Mouse (Mus musculus): ENCODE measurements around the gene Capn12. TPM values are rescaled to one million over a fixed set of nuclear protein-coding genes. Genes with fewer than 3 reads are reported as not detected.
A peak's percentile ranks its signal among the peaks of the same experiment; 100 is the strongest.

The Capn12 gene
- total and polyA plus RNA-seq, 3 experiments = 0.17 TPM; not detected in 2

DNA sequence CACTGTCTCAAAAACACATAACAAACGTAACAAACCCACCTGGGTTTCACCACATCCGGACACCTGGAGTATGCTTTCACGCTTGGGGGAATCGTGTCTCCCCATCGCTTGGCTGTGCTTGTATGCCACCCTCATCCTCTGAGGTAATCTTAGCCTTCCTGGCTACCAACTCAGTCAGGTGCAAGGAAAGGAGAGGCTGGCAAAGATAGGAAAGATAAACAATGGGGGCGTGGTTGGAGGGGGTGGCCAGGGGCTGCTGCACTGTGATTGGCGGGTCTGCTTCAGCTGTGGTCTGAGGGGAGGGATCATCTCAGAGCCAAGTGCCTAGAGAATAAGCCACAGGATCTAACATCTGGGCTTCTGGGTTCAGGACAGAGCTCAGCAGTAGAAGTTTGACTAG lies 1.6 kb upstream of the Capn12 start:
- dilution Hi-C loops (cut with MboI; ENCODE audit: extremely low pct_ligation_motif_present, extremely low pct_unique_long_range_greater_than_20kb, low sequenced_read_pairs) (no loop called here), in situ Hi-C loops (cut with MboI; ENCODE audit: low pct_ligation_motif_present, low pct_unique_long_range_greater_than_20kb, low sequenced_read_pairs) (no loop called here)
- Histone ChIP-seq H3K36me3 (replicated peaks in 1 of 2; ENCODE audit: control insufficient read depth in 1 of 2, insufficient read depth in 1 of 2, low read length in 1 of 2) (no peaks in the 10 kb centered on the region), H3K9me3 (replicated peaks; ENCODE audit: low read length) (no peaks in the 10 kb centered on the region), H3K4me2 (ENCODE audit: insufficient read depth, low read depth, poor library complexity, severe bottlenecking) (no peak overlapping the region), H3K27me3 (replicated peaks) (no peaks in the 10 kb centered on the region), H3K27ac (ENCODE audit: insufficient read depth, low read depth) (no peak overlapping the region), H3K4me1 (ENCODE audit: control insufficient read depth in 1 of 2, insufficient read depth in 2 of 2) (peaks cover 3 to 14% of the 10 kb centered on the region in 2 experiments; a peak in 3 of 4 replicates), H3K4me3 (replicated peaks in 1 of 3; ENCODE audit: low read depth in 2 of 3, low read length in 2 of 3, poor library complexity in 1 of 3) (no peak overlapping the region), H3K9ac (ENCODE audit: insufficient read depth, low read depth) (no peak overlapping the region), H3K79me2 (replicated peaks; ENCODE audit: control insufficient read depth, extremely low read depth, insufficient read depth, poor library complexity, severe bottlenecking) (no peaks in the 10 kb centered on the region)
- TF ChIP-seq BHLHE40 (IDR thresholded peaks at IDR 0.05; ENCODE audit: low read depth, low read length) = 0 out of 2 replicates have a peak, but pooled peaks have one; percentile 27
- TF ChIP-seq TCF12 (IDR thresholded peaks at IDR 0.05; ENCODE audit: low read depth, low read length) = peak; percentile 18; the same call in 1 of the 2 replicates
- no peak for TF ChIP-seq ELF1 (IDR thresholded peaks at IDR 0.05; ENCODE audit: low read depth, low read length)
- TF ChIP-seq HCFC1 (IDR thresholded peaks at IDR 0.05; ENCODE audit: low read depth, low read length) = no peak
- peak; percentile 34 for DNase-seq (ENCODE audit: extremely low read depth)

GRCm38 (mm10) chr7:28880554-28880953 lies 668 bp upstream of the Capn12 start:
- dilution Hi-C loops (cut with MboI; ENCODE audit: extremely low pct_ligation_motif_present, extremely low pct_unique_long_range_greater_than_20kb, low sequenced_read_pairs) = no loop called here
- in situ Hi-C loops (cut with MboI; ENCODE audit: low pct_ligation_motif_present, low pct_unique_long_range_greater_than_20kb, low sequenced_read_pairs) = no loop called here

GRCm38 (mm10) chr7:28883039-28883438 lies 1.8 kb downstream of the Capn12 start:
- Histone ChIP-seq H3K36me3 (replicated peaks in 1 of 2; ENCODE audit: control insufficient read depth in 1 of 2, insufficient read depth in 1 of 2, low read length in 1 of 2) (peaks cover 0 to 7% of the 10 kb centered on the region in 2 experiments), H3K9me3 (replicated peaks; ENCODE audit: low read length) (no peaks in the 10 kb centered on the region), H3K4me3 (replicated peaks in 1 of 3; ENCODE audit: low read depth in 2 of 3, low read length in 2 of 3, poor library complexity in 1 of 3) (no peak overlapping the region), H3K79me2 (replicated peaks; ENCODE audit: control insufficient read depth, extremely low read depth, insufficient read depth, poor library complexity, severe bottlenecking) (no peaks in the 10 kb centered on the region), H3K4me2 (ENCODE audit: insufficient read depth, low read depth, poor library complexity, severe bottlenecking) (no peak overlapping the region), H3K27ac (ENCODE audit: insufficient read depth, low read depth) (no peak overlapping the region), H3K27me3 (replicated peaks) (no peaks in the 10 kb centered on the region), H3K9ac (ENCODE audit: insufficient read depth, low read depth) (no peak overlapping the region), H3K4me1 (ENCODE audit: control insufficient read depth in 1 of 2, insufficient read depth in 2 of 2) (peaks cover 3 to 14% of the 10 kb centered on the region in 2 experiments; a peak in 3 of 4 replicates)
- in situ Hi-C loops (cut with MboI; ENCODE audit: low pct_ligation_motif_present, low pct_unique_long_range_greater_than_20kb, low sequenced_read_pairs) = no loop called here
- TF ChIP-seq MYC (IDR thresholded peaks at IDR 0.05; ENCODE audit: low read depth, low read length) = no peak
- TF ChIP-seq IRF4 (IDR thresholded peaks at IDR 0.05; ENCODE audit: low read depth, low read length) = no peak
- TF ChIP-seq ZNF384 (IDR thresholded peaks at IDR 0.05; ENCODE audit: low read depth, low read length) = no peak
- no peak for DNase-seq (ENCODE audit: extremely low read depth)
- dilution Hi-C loops (cut with MboI; ENCODE audit: extremely low pct_ligation_motif_present, extremely low pct_unique_long_range_greater_than_20kb, low sequenced_read_pairs) = no loop called here

More at GRCm38 (mm10) chr7:28880554-28880953, 668 bp upstream of the Capn12 start:
- Histone ChIP-seq H3K27ac (ENCODE audit: insufficient read depth, low read depth) (no peak overlapping the region), H3K4me2 (ENCODE audit: insufficient read depth, low read depth, poor library complexity, severe bottlenecking) (no peak overlapping the region), H3K79me2 (replicated peaks; ENCODE audit: control insufficient read depth, extremely low read depth, insufficient read depth, poor library complexity, severe bottlenecking) (no peaks in the 10 kb centered on the region), H3K36me3 (replicated peaks in 1 of 2; ENCODE audit: control insufficient read depth in 1 of 2, insufficient read depth in 1 of 2, low read length in 1 of 2) (no peaks in the 10 kb centered on the region), H3K9ac (ENCODE audit: insufficient read depth, low read depth) (no peak overlapping the region), H3K9me3 (replicated peaks; ENCODE audit: low read length) (no peaks in the 10 kb centered on the region), H3K4me1 (ENCODE audit: control insufficient read depth in 1 of 2, insufficient read depth in 2 of 2) (peaks cover 3 to 14% of the 10 kb centered on the region in 2 experiments; a peak in 3 of 4 replicates), H3K27me3 (replicated peaks) (no peaks in the 10 kb centered on the region), H3K4me3 (replicated peaks in 1 of 3; ENCODE audit: low read depth in 2 of 3, low read length in 2 of 3, poor library complexity in 1 of 3) (no peak overlapping the region)
- no peak for DNase-seq (ENCODE audit: extremely low read depth)
- TF ChIP-seq CHD1 (IDR thresholded peaks at IDR 0.05; ENCODE audit: low read depth, low read length) (no peak), ZKSCAN1 (IDR thresholded peaks at IDR 0.05; ENCODE audit: borderline replicate concordance, low read depth, low read length) (no peak), POLR2AphosphoS2 (IDR thresholded peaks at IDR 0.05; ENCODE audit: low read depth, low read length) (no peak), ZC3H11A (IDR thresholded peaks at IDR 0.05; ENCODE audit: low read depth, low read length) (no peak), EP300 (IDR thresholded peaks at IDR 0.05; ENCODE audit: low read length) (no peak), POLR2A (IDR thresholded peaks at IDR 0.05; ENCODE audit: low read depth, low read length) (no peak), CTCF (conservative IDR thresholded peaks at IDR 0.05 in 1 of 2, IDR thresholded peaks at IDR 0.05 in 1 of 2; ENCODE audit: low read depth in 2 of 2, low read length in 2 of 2) (no peak), HCFC1 (IDR thresholded peaks at IDR 0.05; ENCODE audit: low read depth, low read length) (no peak), BHLHE40 (IDR thresholded peaks at IDR 0.05; ENCODE audit: low read depth, low read length) (no peak), MEF2A (IDR thresholded peaks at IDR 0.05; ENCODE audit: borderline replicate concordance, low read depth, low read length) (no peak), USF1 (IDR thresholded peaks at IDR 0.05; ENCODE audit: low read depth, low read length) (no peak), TBP (conservative IDR thresholded peaks at IDR 0.05; ENCODE audit: low read depth, low read length) (no peak), JUND (conservative IDR thresholded peaks at IDR 0.05; ENCODE audit: low read depth, low read length) (no peak), MAFK (IDR thresholded peaks at IDR 0.05; ENCODE audit: insufficient replicate concordance, low read length) (no peak), GABPA (IDR thresholded peaks at IDR 0.05; ENCODE audit: insufficient replicate concordance, low read depth, low read length) (no peak), CHD2 (IDR thresholded peaks at IDR 0.05; ENCODE audit: low read length) (no peak), RAD21 (IDR thresholded peaks at IDR 0.05; ENCODE audit: low read depth, low read length) (no peak), E2F4 (IDR thresholded peaks at IDR 0.05; ENCODE audit: insufficient replicate concordance, low read depth, low read length) (no peak), ELF1 (IDR thresholded peaks at IDR 0.05; ENCODE audit: low read depth, low read length) (no peak)
